Mouse (Mus musculus) adrenal gland, postnatal 14 days (tissue): ENCODE data around the gene Ncoa1. TPM values are rescaled to one million over a fixed set of nuclear protein-coding genes. Genes with fewer than 3 reads are reported as not detected.

Source experiments
- DNase-seq: peaks from one replicate; pipeline ENCODE4 v3.0.0; 2021; ENCODE audit warnings: mixed read lengths
- long read RNA-seq, 2 experiments: library from polyadenylated mRNA; stranded (forward); transcript quantifications; one replicate each; pipeline ENCODE4 v2.0.0; 2021
- total RNA-seq: library from RNA; stranded (reverse); gene quantifications from 2 replicates; pipeline ENCODE4 v1.2.3, GENCODE M21; 2021

Gene Ncoa1
- total RNA-seq = 39.1 and 39.8 TPM in 2 replicates
- long read RNA-seq, experiment 1, full-length matches to known transcripts = 6 of 31 reads
- long read RNA-seq, experiment 1, partial matches to known transcripts = 9 of 31 reads
- long read RNA-seq, experiment 1, other reads (novel, unspliced or antisense) = 16 of 31 reads
- long read RNA-seq, experiment 2, full-length matches to known transcripts = 13 of 34 reads
- long read RNA-seq, experiment 2, partial matches to known transcripts = 11 of 34 reads
- long read RNA-seq, experiment 2, other reads (novel, unspliced or antisense) = 10 of 34 reads

- peak; percentile 91 for DNase-seq
Observed at GRCm38 (mm10) chr12:4476832-4477671, at the start of gene Ncoa1. TSS of gene Ncoa1 (minus strand) at chr12:4477182.

DNA sequence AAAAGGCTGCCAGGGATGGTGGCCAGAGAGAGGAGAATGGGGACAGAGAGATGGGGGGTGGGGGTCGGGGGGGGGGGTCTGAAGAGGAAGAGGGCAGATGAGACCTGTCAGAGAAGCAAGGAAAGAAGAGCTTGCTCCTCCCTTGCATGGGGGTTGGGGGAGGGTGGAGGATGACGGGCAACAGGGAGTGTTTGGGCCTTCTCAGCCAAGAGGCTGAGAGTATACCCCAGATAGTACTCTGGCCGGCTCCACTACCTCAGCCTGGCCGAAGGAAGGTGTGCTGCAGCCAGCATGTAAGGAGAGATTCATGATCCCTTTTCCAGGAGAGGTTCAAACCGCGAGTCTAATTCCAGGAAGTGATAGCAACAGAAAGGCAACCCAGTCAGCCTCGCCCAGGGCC lies 47.6 kb upstream of the Ncoa1 start:
- DNase-seq = no peak

DNA sequence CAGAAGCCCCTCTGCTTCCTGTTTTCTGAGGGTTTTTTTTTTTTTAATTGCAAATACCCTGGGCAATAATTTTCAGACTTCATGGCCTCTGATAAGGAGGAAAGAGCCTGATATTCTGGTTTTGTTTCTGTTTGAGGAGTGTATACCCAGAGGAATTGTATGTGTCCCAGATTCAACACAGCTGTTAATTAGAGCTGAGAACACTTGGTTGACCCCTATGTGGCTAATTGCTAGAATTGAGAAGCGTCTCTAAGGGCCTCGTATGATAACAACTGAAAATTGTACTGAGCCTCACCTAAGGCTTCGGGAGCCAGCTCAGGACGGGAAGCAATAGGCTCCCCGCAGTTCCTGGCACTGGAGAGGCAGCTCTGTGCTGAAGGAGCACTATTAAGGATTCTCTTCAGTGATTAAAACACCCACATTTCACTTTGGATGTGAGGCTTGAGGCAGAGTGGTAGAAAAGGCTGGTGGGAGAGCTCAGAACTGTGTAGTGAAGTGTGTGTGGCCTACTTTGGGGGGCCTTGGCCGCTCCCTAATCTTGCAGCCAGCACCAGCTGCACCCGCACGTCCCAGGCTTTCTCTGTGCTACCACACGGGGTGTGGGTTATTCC lies 46.8 kb upstream of the Ncoa1 start:
- no peak for DNase-seq

GRCm38 (mm10) chr12:4523208-4523607 lies 46.2 kb upstream of the Ncoa1 start:
- DNase-seq = peak; percentile 63

DNA sequence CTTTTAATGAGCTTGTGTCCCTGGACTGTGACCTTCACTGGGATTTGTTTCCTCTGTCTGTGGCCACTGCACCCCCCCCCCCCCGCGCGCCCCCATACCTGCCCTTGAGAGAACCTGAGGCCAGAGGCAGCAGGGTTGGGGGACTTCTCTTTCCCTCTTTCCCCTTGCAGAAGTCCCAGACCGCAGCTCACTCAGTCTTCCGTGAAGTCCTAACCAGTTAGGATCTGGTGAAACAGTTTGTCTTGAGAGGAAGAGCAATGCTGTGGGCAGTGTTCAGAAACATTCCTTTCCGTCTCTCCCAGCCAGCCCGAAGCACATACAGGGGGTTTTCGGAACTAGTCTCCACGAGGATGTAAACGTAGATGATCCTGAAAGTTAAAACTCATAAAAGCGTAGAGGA lies 42.0 kb upstream of the Ncoa1 start:
- DNase-seq = no peak

DNA sequence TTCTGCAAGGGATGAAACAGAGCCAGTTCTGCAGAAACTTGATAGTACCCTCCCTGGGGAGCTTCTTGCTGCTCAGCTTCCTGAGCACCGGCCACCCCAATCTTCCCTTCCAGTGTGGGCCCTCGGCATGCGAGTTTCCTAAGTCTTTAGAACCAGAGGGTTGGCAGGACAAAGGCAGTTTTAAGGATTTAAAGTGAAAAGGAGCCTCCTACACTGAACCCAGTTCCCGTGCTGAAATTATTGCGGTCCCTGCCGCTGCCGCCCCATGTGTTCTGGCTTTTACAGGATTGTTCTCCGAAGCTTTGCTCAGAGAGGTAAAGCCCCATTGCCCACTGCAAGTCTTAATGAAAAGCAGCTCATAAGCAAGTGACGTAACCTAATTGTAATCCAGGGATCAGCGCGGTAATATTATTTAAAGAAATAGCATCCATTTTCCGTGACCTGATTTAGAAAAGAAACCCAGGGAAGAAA lies 32.6 kb upstream of the Ncoa1 start:
- DNase-seq = no peak

DNA sequence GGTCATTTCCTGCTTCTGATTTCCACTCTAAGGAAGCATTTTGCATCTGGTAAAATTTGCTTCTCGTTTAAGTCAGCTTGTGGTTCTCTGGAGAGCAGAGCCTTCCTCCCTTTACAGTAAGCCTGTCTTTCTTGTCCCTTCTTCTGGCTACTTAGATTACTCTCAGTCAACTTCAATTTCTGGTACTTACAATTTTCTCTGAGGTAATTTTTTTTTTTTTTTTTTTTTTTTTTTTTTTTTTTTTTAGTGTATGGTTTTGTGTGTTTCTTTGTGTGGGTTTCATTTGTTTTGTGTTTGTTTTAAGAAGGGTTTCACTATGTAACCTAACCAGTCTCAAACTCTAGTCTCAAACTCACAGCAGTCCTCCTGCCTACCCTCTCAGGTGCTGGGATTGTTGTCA lies 31.2 kb upstream of the Ncoa1 start:
- no peak for DNase-seq

DNA sequence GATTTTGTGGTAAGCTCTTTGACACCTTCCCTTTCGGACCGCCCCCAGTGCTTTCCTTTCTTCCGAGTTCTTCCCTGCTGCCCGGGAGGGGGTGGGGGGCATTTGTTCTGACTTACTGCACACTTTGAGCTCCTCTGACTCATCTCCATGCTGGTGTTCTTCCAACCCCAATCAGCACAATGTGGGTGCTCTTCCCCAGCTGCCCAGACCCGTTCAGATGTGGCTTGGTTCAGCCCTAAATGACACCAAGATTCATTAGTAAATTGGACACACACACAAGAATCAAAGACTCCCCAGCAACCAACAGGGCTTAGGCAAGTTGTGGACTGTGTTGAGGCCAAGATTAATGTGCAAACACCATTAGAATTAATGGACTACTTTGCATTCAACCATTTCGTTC lies 30.5 kb upstream of the Ncoa1 start:
- DNase-seq = peak; percentile 28

- DNase-seq = no peak
Observed at GRCm38 (mm10) chr12:4506810-4507430, 29.9 kb upstream of the Ncoa1 start.

DNA sequence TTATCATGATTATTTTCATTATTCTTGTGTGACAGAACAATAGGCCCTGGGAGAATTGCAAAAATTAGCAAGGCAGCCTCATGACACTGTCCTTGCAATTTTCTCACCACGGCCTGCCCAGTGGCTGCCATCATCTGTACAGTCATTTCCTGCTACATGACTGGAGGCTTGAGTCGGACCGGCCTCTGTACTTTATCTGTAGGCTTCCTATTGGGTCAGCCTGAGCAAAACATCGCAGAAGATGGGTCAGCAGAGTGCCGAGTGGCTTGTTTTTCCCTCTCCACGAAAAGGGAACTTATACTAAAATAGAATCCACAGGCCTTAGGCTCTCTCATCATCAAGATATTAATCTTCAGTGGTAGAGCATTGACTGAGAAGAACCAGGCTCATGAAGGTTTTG lies 28.3 kb upstream of the Ncoa1 start:
- DNase-seq = no peak

DNA sequence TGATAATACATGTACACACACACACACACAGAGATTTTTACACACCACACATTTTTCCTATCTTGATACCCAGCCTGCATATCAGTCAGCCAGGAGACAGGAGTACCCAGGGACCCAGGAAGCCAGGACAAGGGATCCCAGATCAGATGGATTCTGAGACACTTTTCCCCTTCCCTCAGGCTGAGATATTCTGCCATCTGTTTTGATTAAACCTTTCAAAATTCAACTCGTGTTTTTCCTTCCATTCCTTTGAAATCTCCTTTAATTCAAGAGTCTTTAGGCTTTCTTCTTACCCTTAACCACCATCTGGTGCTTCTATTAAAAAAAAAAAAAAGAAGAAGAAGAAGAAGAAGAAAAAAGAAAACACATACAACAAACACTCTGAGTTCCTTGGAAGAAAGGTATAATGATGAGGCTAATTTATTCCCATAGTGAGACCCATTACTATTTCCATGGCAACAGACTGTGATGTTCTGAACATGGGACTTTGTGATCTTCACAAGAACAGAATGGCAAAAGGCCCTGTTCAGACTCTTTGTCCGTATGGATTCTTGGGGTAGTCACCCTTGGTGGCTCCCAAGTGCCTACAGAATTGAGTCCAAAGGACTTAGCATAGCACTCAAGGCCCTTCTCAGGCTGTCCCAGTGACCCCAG lies 26.8 kb upstream of the Ncoa1 start:
- no peak for DNase-seq

- no peak for DNase-seq
Observed at GRCm38 (mm10) chr12:4501916-4502315, 24.9 kb upstream of the Ncoa1 start.

DNA sequence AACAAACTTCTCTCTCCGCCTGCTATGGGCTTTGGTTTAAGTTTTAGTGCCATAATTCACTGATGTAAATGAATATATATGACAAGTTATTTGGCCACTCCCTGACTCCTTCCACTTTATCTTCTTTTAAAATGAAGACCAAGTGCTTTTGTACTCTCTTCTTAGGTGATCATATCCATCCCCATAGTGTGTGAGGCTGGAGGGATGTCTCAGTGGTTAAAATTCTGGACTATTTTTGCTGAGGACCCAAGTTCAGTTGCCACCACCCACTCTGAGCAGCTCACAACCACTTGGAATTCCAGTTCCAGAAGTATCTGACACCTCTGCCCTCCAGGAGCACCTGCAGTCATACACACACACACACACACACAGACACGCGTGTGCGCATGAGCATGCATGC lies 23.5 kb upstream of the Ncoa1 start:
- no peak for DNase-seq

DNA sequence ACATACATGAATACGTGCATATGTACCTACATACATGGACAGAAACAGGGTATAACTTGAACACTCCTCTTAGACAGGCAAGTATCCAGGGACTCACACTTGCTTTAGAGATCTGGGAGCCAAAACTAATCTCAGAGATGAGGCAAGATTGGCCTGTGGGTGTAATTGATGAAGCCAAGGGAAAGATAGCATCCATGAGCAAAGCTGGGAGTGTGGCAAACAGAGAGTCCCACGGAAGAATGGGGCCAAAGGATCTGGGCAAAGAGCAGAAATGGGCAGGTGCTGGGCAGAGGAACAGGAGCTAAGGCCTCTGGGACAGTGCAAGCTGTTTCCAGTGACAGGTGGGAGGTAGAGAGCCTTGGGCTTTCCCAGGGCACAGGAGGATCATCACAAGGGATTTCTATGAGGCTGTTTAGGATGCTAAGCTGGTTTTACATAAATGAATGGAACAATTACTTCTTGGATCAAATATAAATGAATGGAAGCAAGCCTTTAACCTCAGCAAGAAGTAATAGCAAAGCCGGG lies 22.7 kb upstream of the Ncoa1 start:
- no peak for DNase-seq

GRCm38 (mm10) chr12:4488411-4488810 lies 11.4 kb upstream of the Ncoa1 start:
- peak; percentile 93 for DNase-seq

DNA sequence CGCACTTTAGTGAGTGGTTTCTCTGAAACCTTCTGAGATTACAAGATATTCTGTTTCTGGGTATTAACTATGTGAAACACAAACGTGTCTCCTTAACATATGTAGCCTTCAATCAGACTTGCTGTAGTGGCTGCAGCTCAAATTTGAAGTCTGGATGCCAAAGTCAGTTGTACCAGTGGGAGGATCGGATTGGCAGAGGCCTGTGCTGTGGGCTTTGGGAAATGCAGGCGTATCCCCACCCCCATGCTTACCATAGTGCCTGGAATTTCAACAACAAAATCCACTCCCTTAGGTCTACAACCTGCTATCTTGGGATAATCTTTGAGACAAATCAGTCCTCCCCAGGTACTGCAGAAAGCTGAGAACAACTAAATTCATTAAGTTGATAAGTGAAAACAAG lies 6.4 kb upstream of the Ncoa1 start:
- DNase-seq = no peak

- DNase-seq = no peak
Observed at GRCm38 (mm10) chr12:4481687-4482086, 4.7 kb upstream of the Ncoa1 start.

DNA sequence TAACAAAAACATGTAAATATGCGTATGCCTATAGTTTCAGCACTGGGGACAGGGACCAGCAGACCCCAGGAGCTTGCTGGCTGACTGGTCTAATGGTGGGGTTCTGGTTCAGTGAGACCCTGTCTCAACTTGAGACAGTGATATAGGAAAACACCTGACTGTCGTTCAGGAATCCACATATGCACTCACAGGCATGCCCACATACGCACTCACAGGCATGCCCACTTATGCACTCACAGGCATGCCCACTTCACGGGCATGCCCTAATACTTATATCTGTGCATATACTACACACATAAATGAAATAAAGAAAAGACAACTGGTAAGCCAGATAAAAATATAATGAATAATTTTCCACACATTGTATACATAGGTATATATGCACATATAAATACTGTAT lies 3.3 kb upstream of the Ncoa1 start:
- no peak for DNase-seq

DNA sequence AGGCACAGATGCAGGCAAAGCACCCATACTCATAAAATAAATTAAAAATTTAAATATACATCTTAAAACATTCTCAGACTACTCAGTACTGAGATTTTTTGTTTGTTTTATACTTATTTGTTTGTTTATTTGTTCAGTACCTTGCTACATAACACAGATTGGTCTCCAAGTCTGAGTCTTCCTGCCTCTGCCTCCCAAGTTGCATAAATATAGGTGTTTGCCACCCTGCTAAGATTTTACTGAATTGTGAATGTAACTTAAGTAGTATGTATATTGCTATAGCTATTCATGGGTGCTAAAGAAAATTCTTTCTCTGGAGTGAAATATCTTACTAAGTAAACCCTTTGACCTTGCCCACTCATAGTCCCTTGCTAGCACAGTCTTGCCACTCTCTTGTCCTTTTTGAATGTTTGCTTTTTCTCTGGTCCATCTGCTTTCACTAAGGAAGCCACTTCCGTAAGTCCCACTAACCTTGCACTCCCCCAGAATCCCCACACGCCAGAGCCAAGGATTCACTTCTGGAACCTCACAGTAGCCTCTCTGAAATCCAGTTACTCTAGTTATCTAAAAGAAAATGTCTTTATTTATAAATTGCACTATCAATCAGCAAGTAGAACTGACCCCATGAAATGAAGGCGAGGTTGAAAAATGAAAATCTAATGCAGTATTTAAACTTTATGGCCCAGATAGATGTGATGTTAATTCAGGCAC lies 2.3 kb upstream of the Ncoa1 start:
- no peak for DNase-seq

- no peak for DNase-seq
Observed at GRCm38 (mm10) chr12:4477941-4478795, 1.2 kb upstream of the Ncoa1 start.
